Mouse (Mus musculus): ENCODE data around the gene Dtymk. TPM values are rescaled to one million over a fixed set of nuclear protein-coding genes. Genes with fewer than 3 reads are reported as not detected.
"Not testable (repeated sequence)": the region's sequence is repeated elsewhere in the genome, so short reads cannot be mapped to it uniquely, and the experiment has no call there.

The Dtymk gene
- 81.4 TPM for polyA plus RNA-seq (2012; fragmentation: generic; extraction: Trizol)

- Histone ChIP-seq H3K79me2 (ENCODE audit: control insufficient read depth, insufficient read depth) (peaks cover 35% of the 10 kb centered on the region), H3K27me3 (ENCODE audit: control insufficient read depth, insufficient read depth, insufficient read length) (no peaks in the 10 kb centered on the region), H3K4me2 (ENCODE audit: low read depth) (peak within 1 kb of the TSS; percentile 98), H3ac (ENCODE audit: control insufficient read depth, insufficient read length) (peak within 1 kb of the TSS; percentile 86), H3K4me3 (peak within 1 kb of the TSS; percentile 63), H3K36me3 (ENCODE audit: control insufficient read depth, insufficient read depth) (peaks cover 10% of the 10 kb centered on the region)
- peak; percentile 28 for TF ChIP-seq MAX (IDR thresholded peaks at IDR 0.05; ENCODE audit: low read depth)
- peak; percentile 90 for TF ChIP-seq POLR2AphosphoS2 (IDR thresholded peaks at IDR 0.05; ENCODE audit: insufficient read length, low read depth)
- no peak for TF ChIP-seq SRF (IDR thresholded peaks at IDR 0.05; ENCODE audit: control insufficient read depth, insufficient read length, low read depth)
- peak; percentile 47 for TF ChIP-seq E2F4 (IDR thresholded peaks at IDR 0.05; ENCODE audit: insufficient read depth)
- TF ChIP-seq MYOD1 (IDR thresholded peaks at IDR 0.05; ENCODE audit: control insufficient read depth in 1 of 3, insufficient read length in 2 of 3, low read depth in 2 of 3), result peak in 1 of 3 experiments; percentile 10
- TF ChIP-seq TCF12 (IDR thresholded peaks at IDR 0.05; ENCODE audit: insufficient read depth, poor library complexity, severe bottlenecking), result no peak
- TF ChIP-seq REST (IDR thresholded peaks at IDR 0.05; ENCODE audit: insufficient read depth, insufficient read length), result peak; percentile 56
- 0 out of 2 replicates have a peak, but pooled peaks have one; percentile 22 for TF ChIP-seq CEBPB (IDR thresholded peaks at IDR 0.05; ENCODE audit: insufficient read depth, poor library complexity, severe bottlenecking)
- no peak for TF ChIP-seq MYOG (IDR thresholded peaks at IDR 0.05; ENCODE audit: control insufficient read depth in 1 of 3, insufficient read depth in 1 of 3, insufficient read length in 2 of 3, low read depth in 2 of 3)
- TF ChIP-seq USF1 (IDR thresholded peaks at IDR 0.05; ENCODE audit: low read depth), result peak; percentile 90
- TF ChIP-seq TCF3 (IDR thresholded peaks at IDR 0.05; ENCODE audit: insufficient read length, low read depth), result no peak
- peak; percentile 94 for TF ChIP-seq POLR2A (IDR thresholded peaks at IDR 0.05; ENCODE audit: insufficient read length, low read depth)
These were observed at the start of gene Dtymk for GRCm38 (mm10) chr1:93801741-93802238. TSS of gene Dtymk (minus strand) at chr1:93801934.

GRCm38 (mm10) chr1:93845766-93846366 lies 44.1 kb upstream of the Dtymk start:
- not testable (repeated sequence) for H3K4me3 ChIP-seq; H3K4me2 ChIP-seq (ENCODE audit: low read depth); H3K79me2 ChIP-seq (ENCODE audit: control insufficient read depth, insufficient read depth); H3K27me3 ChIP-seq (ENCODE audit: control insufficient read depth, insufficient read depth, insufficient read length); H3K36me3 ChIP-seq (ENCODE audit: control insufficient read depth, insufficient read depth); H3ac ChIP-seq (ENCODE audit: control insufficient read depth, insufficient read length)

GRCm38 (mm10) chr1:93838569-93838968 lies 36.8 kb upstream of the Dtymk start:
- not testable (repeated sequence) for H3K4me3 ChIP-seq; H3ac ChIP-seq (ENCODE audit: control insufficient read depth, insufficient read length); H3K27me3 ChIP-seq (ENCODE audit: control insufficient read depth, insufficient read depth, insufficient read length); H3K79me2 ChIP-seq (ENCODE audit: control insufficient read depth, insufficient read depth); H3K4me2 ChIP-seq (ENCODE audit: low read depth); H3K36me3 ChIP-seq (ENCODE audit: control insufficient read depth, insufficient read depth)

- Histone ChIP-seq H3K27me3 (ENCODE audit: control insufficient read depth, insufficient read depth, insufficient read length) (no peaks in the 10 kb centered on the region), H3K79me2 (ENCODE audit: control insufficient read depth, insufficient read depth) (no peaks in the 10 kb centered on the region), H3ac (ENCODE audit: control insufficient read depth, insufficient read length) (no peak overlapping the region), H3K4me2 (ENCODE audit: low read depth) (no peak overlapping the region), H3K36me3 (ENCODE audit: control insufficient read depth, insufficient read depth) (no peaks in the 10 kb centered on the region), H3K4me3 (no peak overlapping the region)
- TF ChIP-seq POLR2A (IDR thresholded peaks at IDR 0.05; ENCODE audit: insufficient read length, low read depth) (no peak), CEBPB (IDR thresholded peaks at IDR 0.05; ENCODE audit: insufficient read depth, poor library complexity, severe bottlenecking) (no peak), MYOG (IDR thresholded peaks at IDR 0.05; ENCODE audit: control insufficient read depth in 1 of 3, insufficient read depth in 1 of 3, insufficient read length in 2 of 3, low read depth in 2 of 3) (no peak), SRF (IDR thresholded peaks at IDR 0.05; ENCODE audit: control insufficient read depth, insufficient read length, low read depth) (no peak), POLR2AphosphoS2 (IDR thresholded peaks at IDR 0.05; ENCODE audit: insufficient read length, low read depth) (no peak), TCF3 (IDR thresholded peaks at IDR 0.05; ENCODE audit: insufficient read length, low read depth) (no peak)
These were observed 35.6 kb upstream of the Dtymk start for GRCm38 (mm10) chr1:93837335-93837734.

- Histone ChIP-seq H3K36me3 (ENCODE audit: control insufficient read depth, insufficient read depth) (no peaks in the 10 kb centered on the region), H3K4me2 (ENCODE audit: low read depth) (no peak overlapping the region), H3K27me3 (ENCODE audit: control insufficient read depth, insufficient read depth, insufficient read length) (no peaks in the 10 kb centered on the region), H3K79me2 (ENCODE audit: control insufficient read depth, insufficient read depth) (no peaks in the 10 kb centered on the region), H3K4me3 (no peak overlapping the region), H3ac (ENCODE audit: control insufficient read depth, insufficient read length) (no peak overlapping the region)
- TF ChIP-seq POLR2A (IDR thresholded peaks at IDR 0.05; ENCODE audit: insufficient read length, low read depth), result no peak
- no peak for TF ChIP-seq POLR2AphosphoS2 (IDR thresholded peaks at IDR 0.05; ENCODE audit: insufficient read length, low read depth)
- TF ChIP-seq MYOG (IDR thresholded peaks at IDR 0.05; ENCODE audit: control insufficient read depth in 1 of 3, insufficient read depth in 1 of 3, insufficient read length in 2 of 3, low read depth in 2 of 3), result no peak
- no peak for TF ChIP-seq MAX (IDR thresholded peaks at IDR 0.05; ENCODE audit: low read depth)
- no peak for TF ChIP-seq SRF (IDR thresholded peaks at IDR 0.05; ENCODE audit: control insufficient read depth, insufficient read length, low read depth)
- no peak for TF ChIP-seq MYOD1 (IDR thresholded peaks at IDR 0.05; ENCODE audit: control insufficient read depth in 1 of 3, insufficient read length in 2 of 3, low read depth in 2 of 3)
- no peak for TF ChIP-seq TCF12 (IDR thresholded peaks at IDR 0.05; ENCODE audit: insufficient read depth, poor library complexity, severe bottlenecking)
- TF ChIP-seq REST (IDR thresholded peaks at IDR 0.05; ENCODE audit: insufficient read depth, insufficient read length), result no peak
- TF ChIP-seq E2F4 (IDR thresholded peaks at IDR 0.05; ENCODE audit: insufficient read depth), result no peak
- no peak for TF ChIP-seq USF1 (IDR thresholded peaks at IDR 0.05; ENCODE audit: low read depth)
- TF ChIP-seq TCF3 (IDR thresholded peaks at IDR 0.05; ENCODE audit: insufficient read length, low read depth), result no peak
- TF ChIP-seq CEBPB (IDR thresholded peaks at IDR 0.05; ENCODE audit: insufficient read depth, poor library complexity, severe bottlenecking), result no peak
These were observed 34.8 kb upstream of the Dtymk start for GRCm38 (mm10) chr1:93836532-93836913.
